Comparison of ENCODE assay signal across 17 mouse cellular contexts in the genomic region with DNA sequence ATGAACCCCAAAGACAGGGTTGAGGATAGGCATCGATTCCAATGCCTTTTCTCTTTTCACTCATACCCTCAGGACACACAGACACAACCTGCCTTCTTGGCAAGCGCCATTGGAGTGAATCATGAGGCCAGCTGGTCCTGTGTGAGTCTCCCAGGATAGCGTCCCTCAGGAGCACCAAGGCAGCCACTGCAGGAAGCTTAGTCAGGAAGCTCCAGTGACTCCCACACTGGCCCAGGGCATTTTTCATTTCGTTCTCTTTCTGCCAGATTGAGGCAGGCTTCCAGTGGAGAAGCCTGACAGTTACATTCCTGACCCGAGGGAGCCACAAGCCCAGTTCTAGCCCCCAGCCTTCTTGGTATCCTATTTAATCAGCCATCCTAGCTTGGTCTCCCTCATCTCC.
DNase-seq lines count a peak whose midpoint lies in the region; ATAC-seq and TF ChIP-seq lines count a peak whose summit lies in the region.
"Had no signal": no experiment of that assay in that cellular context is flagged by ENCODE, and none has a peak within 500 bp of the region (broad histone marks: within the 10 kb centered on the region; RNA-seq: fewer than 3 reads in every experiment).

No protein-coding gene starts in this region.

- H3K4me1 ChIP-seq in kidney, embryonic 16.5 days (ENCODE audit: insufficient read depth, low read length), result peaks cover 3% of the 10 kb centered on the region; the same call in 1 of the 2 replicates
- peaks cover 4% of the 10 kb centered on the region; the same call in 1 of the 2 replicates for H3K4me1 ChIP-seq in hindbrain, postnatal 0 days (ENCODE audit: insufficient read depth, low read length)
- H3K4me1 ChIP-seq: liver, embryonic 13.5 days; midbrain, embryonic 13.5 days; stomach, embryonic 15.5 days had no signal

- WGBS in kidney, embryonic 16.5 days, result 34% methylated on average over 5 of the region's 5 CpGs
- WGBS in hindbrain, postnatal 0 days, result 43% methylated on average over 5 of the region's 5 CpGs

- no peaks in the 10 kb centered on the region for H3K9me3 ChIP-seq in kidney, embryonic 16.5 days (ENCODE audit: low read length)
- no peaks in the 10 kb centered on the region for H3K9me3 ChIP-seq in hindbrain, postnatal 0 days (ENCODE audit: low read length)
- H3K9me3 ChIP-seq: embryonic facial prominence, embryonic 12.5 days; forebrain, embryonic 12.5 days; liver, embryonic 13.5 days; midbrain, embryonic 13.5 days; stomach, embryonic 15.5 days had no signal

- 0 out of 2 replicates have a peak, but pooled peaks cover 5% of the 10 kb centered on the region for H3K36me3 ChIP-seq in kidney, embryonic 16.5 days (ENCODE audit: insufficient read depth, low read length)
- H3K36me3 ChIP-seq in hindbrain, postnatal 0 days (ENCODE audit: insufficient read depth, low read length), result no peaks in the 10 kb centered on the region
- H3K36me3 ChIP-seq: embryonic facial prominence, embryonic 12.5 days; forebrain, embryonic 12.5 days; liver, embryonic 13.5 days; midbrain, embryonic 13.5 days; stomach, embryonic 15.5 days had no signal

- no peaks in the 10 kb centered on the region for H3K27me3 ChIP-seq in kidney, embryonic 16.5 days (ENCODE audit: insufficient read depth, low read length)
- no peaks in the 10 kb centered on the region for H3K27me3 ChIP-seq in hindbrain, postnatal 0 days (ENCODE audit: insufficient read depth, low read length)
- H3K27me3 ChIP-seq: embryonic facial prominence, embryonic 12.5 days; forebrain, embryonic 12.5 days; liver, embryonic 13.5 days; midbrain, embryonic 13.5 days; stomach, embryonic 15.5 days had no signal

- TF ChIP-seq CTCF in hindbrain, postnatal 0 days (IDR thresholded peaks at IDR 0.05; ENCODE audit: low read depth), result no peak

- no peak overlapping the region for H3K27ac ChIP-seq in kidney, embryonic 16.5 days (ENCODE audit: low read length)
- H3K27ac ChIP-seq in hindbrain, postnatal 0 days, result no peak overlapping the region
- H3K27ac ChIP-seq: embryonic facial prominence, embryonic 12.5 days; forebrain, embryonic 12.5 days; liver, embryonic 13.5 days; midbrain, embryonic 13.5 days; stomach, embryonic 15.5 days had no signal

- no peak overlapping the region for H3K9ac ChIP-seq in kidney, embryonic 16.5 days (replicated peaks; ENCODE audit: low read length)
- H3K9ac ChIP-seq in hindbrain, postnatal 0 days (replicated peaks; ENCODE audit: low read length), result no peak overlapping the region
- H3K9ac ChIP-seq: embryonic facial prominence, embryonic 12.5 days; forebrain, embryonic 12.5 days; liver, embryonic 13.5 days; midbrain, embryonic 13.5 days; stomach, embryonic 15.5 days had no signal

- no peak overlapping the region for H3K4me3 ChIP-seq in kidney, embryonic 16.5 days (ENCODE audit: low read length)
- H3K4me3 ChIP-seq in hindbrain, postnatal 0 days (ENCODE audit: low read length), result no peak overlapping the region
- H3K4me3 ChIP-seq: embryonic facial prominence, embryonic 12.5 days; forebrain, embryonic 12.5 days; liver, embryonic 13.5 days; midbrain, embryonic 13.5 days; stomach, embryonic 15.5 days had no signal

- DNase-seq in frontal cortex, postnatal 14 days (ENCODE audit: low spot score in 2 of 2), result no peak
- no peak for DNase-seq in kidney, postnatal 10 days
- DNase-seq in NIH3T3 (ENCODE audit: low read depth), result peak; percentile 48
- peak; percentile 13 for DNase-seq in hindbrain, postnatal 0 days (ENCODE audit: low spot score)
- DNase-seq: liver, embryonic 13.5 days; lung, postnatal 36 days; thymus, postnatal 14 days had no signal

- ATAC-seq in frontal cortex, adult (ENCODE audit: low TSS enrichment), result peak; percentile 72; the same call in 1 of the 2 replicates
- peak; percentile 51; the same call in 1 of the 2 replicates for ATAC-seq in kidney, embryonic 16.5 days (ENCODE audit: low FRiP score, low TSS enrichment)
- no peak for ATAC-seq in hindbrain, postnatal 0 days
- no peak for ATAC-seq in erythroid progenitor cell, adult 5-6 weeks (replicated peaks; ENCODE audit: low FRiP score, poor library complexity, severe bottlenecking)
- ATAC-seq: CD4-positive, CD25-positive, alpha-beta regulatory T cell, adult 4 months; inflammation-experienced regulatory T-cells, adult 6 months; midbrain, embryonic 13.5 days had no signal

- H3K4me2 ChIP-seq in kidney, embryonic 16.5 days (replicated peaks; ENCODE audit: low read depth, low read length), result no peak overlapping the region
- H3K4me2 ChIP-seq in hindbrain, postnatal 0 days (ENCODE audit: low read depth, low read length), result no peak overlapping the region
- H3K4me2 ChIP-seq: embryonic facial prominence, embryonic 12.5 days; forebrain, embryonic 12.5 days; heart, embryonic 11.5 days; liver, embryonic 13.5 days; midbrain, embryonic 13.5 days; stomach, embryonic 15.5 days had no signal

Comparison
In these comparisons a context has a peak if more than half of its experiments do, and no peak if none do; other contexts are left out.
1. ATAC-seq: peak in frontal cortex, adult (single experiment) and kidney, embryonic 16.5 days (single experiment); none in hindbrain, postnatal 0 days (single experiment) and erythroid progenitor cell, adult 5-6 weeks (single experiment).
2. DNase-seq: peak in NIH3T3 (single experiment) and hindbrain, postnatal 0 days (single experiment); none in frontal cortex, postnatal 14 days (0 of 2) and kidney, postnatal 10 days (single experiment).